In the genomic region with DNA sequence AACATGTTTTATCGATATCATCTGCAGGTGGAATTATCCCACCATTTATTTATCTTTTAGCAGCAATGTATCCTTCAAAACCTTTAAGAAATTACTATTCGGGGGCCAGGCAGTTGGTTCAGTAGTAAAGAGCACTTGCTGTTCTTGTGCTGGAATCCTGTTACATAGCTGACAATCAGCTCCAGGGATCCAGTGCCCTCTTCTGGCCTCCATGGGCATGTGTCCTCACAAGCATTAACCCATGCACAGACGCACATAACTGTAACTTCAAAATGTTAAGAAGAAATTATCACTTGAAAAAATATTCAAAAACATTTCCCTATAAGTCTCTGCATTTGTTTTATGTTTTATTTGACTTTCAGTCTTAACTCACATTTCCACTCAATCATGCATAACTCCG, we compare ENCODE assay signal across 18 mouse cellular contexts.
DNase-seq lines count a peak whose midpoint lies in the region; TF ChIP-seq lines count a peak whose summit lies in the region.
"Had no signal": no experiment of that assay in that cellular context is flagged by ENCODE, and none has a peak within 500 bp of the region (broad histone marks: within the 10 kb centered on the region; RNA-seq: fewer than 3 reads in every experiment).

No protein-coding gene starts in this region.

- DNase-seq in kidney, adult 2 months = no peak
- no peak for DNase-seq in kidney, postnatal 10 days
- DNase-seq in right cerebral cortex, postnatal 4 days = peak; percentile 3
- DNase-seq in right cerebral cortex, postnatal 10 days (ENCODE audit: low spot score in 2 of 2) = no peak
- DNase-seq in ZHBTc4 (ENCODE audit: low read depth, low spot score) = peak; percentile 44
- no peak for DNase-seq in cerebellum, adult 9-11 months
- no peak for DNase-seq in testis, postnatal 10 days (ENCODE audit: low spot score)
- DNase-seq: adrenal gland, adult 2 months; cerebellum, adult 2 months; gastrocnemius, postnatal 14 days; kidney, postnatal 36 days; thymus, adult 18-20 months had no signal

- H3K4me3 ChIP-seq in kidney, adult 2 months (ENCODE audit: insufficient read depth, low read depth, low read length) = no peak overlapping the region
- H3K4me3 ChIP-seq: erythroblast, embryonic 14.5 days; heart, embryonic 13.5 days; hindbrain, embryonic 12.5 days; intestine, embryonic 15.5 days; lung, embryonic 15.5 days; neural tube, embryonic 13.5 days had no signal

- TF ChIP-seq POLR2A in kidney, adult 2 months (IDR thresholded peaks at IDR 0.05; ENCODE audit: low read depth, low read length) = no peak

- H3K36me3 ChIP-seq in kidney, adult 2 months (ENCODE audit: control insufficient read depth, insufficient read depth, low read length) = no peaks in the 10 kb centered on the region
- H3K36me3 ChIP-seq: heart, embryonic 13.5 days; hindbrain, embryonic 12.5 days; intestine, embryonic 15.5 days; lung, embryonic 15.5 days; neural tube, embryonic 13.5 days had no signal

- WGBS in kidney, adult 2 months = 92% methylated on average over 4 of the region's 4 CpGs

- H3K4me1 ChIP-seq in kidney, adult 2 months (ENCODE audit: control insufficient read depth, insufficient read depth, low read length) = no peaks in the 10 kb centered on the region
- H3K4me1 ChIP-seq: heart, embryonic 13.5 days; hindbrain, embryonic 12.5 days; intestine, embryonic 15.5 days; lung, embryonic 15.5 days; neural tube, embryonic 13.5 days had no signal

- H3K27ac ChIP-seq in kidney, adult 2 months (ENCODE audit: insufficient read depth, low read depth, low read length) = no peak overlapping the region
- H3K27ac ChIP-seq: heart, embryonic 13.5 days; hindbrain, embryonic 12.5 days; intestine, embryonic 15.5 days; lung, embryonic 15.5 days; neural tube, embryonic 13.5 days had no signal

- no peaks in the 10 kb centered on the region for H3K27me3 ChIP-seq in kidney, adult 2 months (replicated peaks; ENCODE audit: control insufficient read depth, insufficient read depth, low read length)
- H3K27me3 ChIP-seq: heart, embryonic 13.5 days; hindbrain, embryonic 12.5 days; intestine, embryonic 15.5 days; lung, embryonic 15.5 days; neural tube, embryonic 13.5 days had no signal

- TF ChIP-seq CTCF in kidney, adult 2 months (conservative IDR thresholded peaks at IDR 0.05; ENCODE audit: insufficient read depth, insufficient read length, low read depth, low read length) = peak; percentile 34; the same call in 1 of the 2 replicates

Comparison
In these comparisons a context has a peak if more than half of its experiments do, and no peak if none do; other contexts are left out.
1. DNase-seq: peak in right cerebral cortex, postnatal 4 days (single experiment) and ZHBTc4 (single experiment); none in kidney, adult 2 months (single experiment), kidney, postnatal 10 days (single experiment), right cerebral cortex, postnatal 10 days (0 of 2), cerebellum, adult 9-11 months (single experiment) and testis, postnatal 10 days (single experiment).